Mouse (Mus musculus) frontal cortex, adult (tissue): ENCODE results near the gene Ap5m1.

Experiments used
- ATAC-seq: cut with Nextera tagmentation; 2 replicates; pipeline ENCODE4 v1.9.2; 2017; ENCODE audit warnings: mild to moderate bottlenecking, moderate library complexity, mixed read lengths; ENCODE audit not compliant: low TSS enrichment

Ap5m1 gene

GRCm38 (mm10) chr14:49127162-49127779 lies 61.4 kb downstream of the Ap5m1 start:
- ATAC-seq, result peak; percentile 65

GRCm38 (mm10) chr14:49128544-49129263 lies 62.8 kb downstream of the Ap5m1 start:
- ATAC-seq, result no peak

GRCm38 (mm10) chr14:49132391-49132790 lies 66.5 kb downstream of the Ap5m1 start:
- no peak for ATAC-seq

GRCm38 (mm10) chr14:49138171-49138570 lies 72.3 kb downstream of the Ap5m1 start:
- ATAC-seq, result no peak

DNA sequence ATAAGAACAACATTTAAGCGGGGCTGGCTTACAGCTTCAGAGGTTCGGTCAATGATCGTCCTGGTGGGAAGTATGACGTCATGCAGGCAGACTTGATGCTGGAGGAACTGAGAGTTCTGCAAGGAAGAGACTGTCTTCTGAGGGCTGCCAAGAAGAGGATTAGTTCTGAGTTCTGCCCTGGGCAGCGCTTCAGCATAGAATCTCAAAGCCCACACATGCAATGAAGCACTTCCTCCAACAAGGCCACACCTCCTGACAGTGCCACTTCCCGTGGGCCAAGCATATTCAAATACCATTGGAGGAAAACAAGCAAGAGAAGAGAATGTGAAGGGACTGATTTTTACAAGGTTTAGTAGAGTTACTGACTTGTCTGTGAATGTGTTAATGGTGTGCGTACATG lies 74.9 kb downstream of the Ap5m1 start:
- ATAC-seq, result no peak
